Mouse (Mus musculus): Measurements from ENCODE around the gene Dpy19l2. TPM values are rescaled to one million over a fixed set of nuclear protein-coding genes. Genes with fewer than 3 reads are reported as not detected.

The Dpy19l2 gene
- polyA plus RNA-seq, 1 experiment from 2014 or later, result 0.54 TPM

DNA sequence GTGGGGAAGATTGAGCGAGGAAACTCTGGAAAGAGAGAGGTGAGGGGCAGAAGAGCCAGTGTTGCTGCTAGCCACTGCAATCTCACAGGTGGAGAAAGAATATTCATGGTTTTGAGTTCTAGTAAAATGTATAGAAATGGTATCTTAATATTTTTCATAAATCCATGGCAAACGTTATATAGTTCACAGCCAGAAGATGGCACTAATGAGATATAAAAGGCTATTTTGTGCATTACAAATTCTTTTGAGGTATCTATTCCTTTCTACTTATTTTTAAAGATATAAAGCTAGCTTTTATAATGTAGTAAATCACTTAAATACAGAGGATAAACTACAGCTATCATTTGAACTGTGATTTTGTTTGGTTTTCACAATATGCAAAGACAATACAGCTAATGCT is 157.9 kb downstream of the Dpy19l2 start:
- no peak for TF ChIP-seq CTCF (IDR thresholded peaks at IDR 0.05)
- no peak for TF ChIP-seq EP300 (IDR thresholded peaks at IDR 0.05)
- no peak for DNase-seq (ENCODE audit: low spot score)
- no peaks in the 10 kb centered on the region for H3K9me3 ChIP-seq (ENCODE audit: low read length)
- H3K36me3 ChIP-seq (ENCODE audit: insufficient read depth, low read length), result no peaks in the 10 kb centered on the region
- no peak overlapping the region for H3K9ac ChIP-seq (replicated peaks; ENCODE audit: low read depth)
- H3K4me3 ChIP-seq (ENCODE audit: low read depth, low read length), result no peak overlapping the region
- no peaks in the 10 kb centered on the region for H3K27me3 ChIP-seq (replicated peaks; ENCODE audit: insufficient read depth, low read length)
- no peak overlapping the region for H3K4me2 ChIP-seq (replicated peaks; ENCODE audit: low read depth, low read length)
- ATAC-seq, result no peak
- H3K27ac ChIP-seq (ENCODE audit: low read length), result no peak overlapping the region
- 29% methylated on average over 2 of the region's 2 CpGs for WGBS
- no peaks in the 10 kb centered on the region for H3K4me1 ChIP-seq (ENCODE audit: insufficient read depth, low read depth, low read length)

DNA sequence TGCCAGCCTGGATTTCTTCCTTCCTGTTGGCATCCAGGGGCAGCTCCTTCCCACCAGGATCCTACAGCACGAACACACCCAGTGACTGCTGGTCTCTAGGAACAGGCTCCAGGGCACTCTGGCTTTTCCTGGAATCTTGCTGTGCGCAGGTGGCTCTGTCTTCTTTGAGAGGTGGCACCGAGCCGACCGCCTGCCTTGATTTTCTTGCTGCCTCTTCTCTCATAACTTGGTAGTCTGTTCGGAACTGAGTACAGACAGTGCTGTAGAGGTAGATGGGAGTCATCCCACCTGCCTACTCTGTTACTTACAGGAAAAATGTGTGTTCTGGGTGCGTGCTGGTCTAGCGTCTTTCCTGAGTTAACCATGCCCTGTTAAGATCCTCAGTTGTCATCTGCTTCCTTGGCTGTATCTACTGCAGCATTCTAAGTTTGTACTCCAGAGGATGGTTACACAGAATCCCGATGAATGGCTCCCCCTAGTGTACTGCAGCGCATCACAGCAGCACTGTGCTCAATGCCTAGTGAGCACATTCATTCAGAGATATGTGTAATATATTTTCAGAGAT is 179.4 kb downstream of the Dpy19l2 start:
- ATAC-seq, result peak; percentile 47
- H3K4me2 ChIP-seq (replicated peaks; ENCODE audit: low read depth, low read length), result no peak overlapping the region

DNA sequence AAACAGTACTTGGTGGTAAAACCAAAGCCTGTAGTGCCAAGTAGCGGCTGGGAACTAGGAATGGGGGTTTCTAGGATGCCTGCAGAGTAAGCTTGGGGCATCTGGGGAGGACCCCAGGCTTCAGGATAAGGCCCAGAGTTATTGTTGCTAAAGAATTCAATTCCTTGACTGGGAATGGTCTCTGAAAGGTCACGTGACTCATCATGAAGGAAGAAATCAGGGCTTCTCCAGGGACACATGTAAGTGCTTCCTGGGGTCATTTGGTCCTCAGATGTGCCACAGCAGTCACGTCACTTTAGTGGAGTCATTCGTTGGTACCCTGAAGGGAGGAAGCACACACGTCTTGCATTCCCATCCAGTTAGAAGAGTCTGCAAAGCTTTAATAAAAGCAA is 182.0 kb downstream of the Dpy19l2 start:
- Histone ChIP-seq H3K4me2 (replicated peaks; ENCODE audit: low read depth, low read length) (no peak overlapping the region), H3K27me3 (replicated peaks; ENCODE audit: insufficient read depth, low read length) (no peaks in the 10 kb centered on the region), H3K4me1 (ENCODE audit: insufficient read depth, low read depth, low read length) (no peaks in the 10 kb centered on the region), H3K9me3 (ENCODE audit: low read length) (no peaks in the 10 kb centered on the region), H3K27ac (ENCODE audit: low read length) (no peak overlapping the region), H3K4me3 (ENCODE audit: low read depth, low read length) (no peak overlapping the region), H3K9ac (replicated peaks; ENCODE audit: low read depth) (no peak overlapping the region), H3K36me3 (ENCODE audit: insufficient read depth, low read length) (no peaks in the 10 kb centered on the region)
- ATAC-seq, result no peak
- no peak for TF ChIP-seq CTCF (IDR thresholded peaks at IDR 0.05)
- no peak for TF ChIP-seq EP300 (IDR thresholded peaks at IDR 0.05)
- DNase-seq (ENCODE audit: low spot score), result no peak
- WGBS, result 71% methylated on average over 5 of the region's 5 CpGs

More for the DNA sequence above, 179.4 kb downstream of the Dpy19l2 start:
- DNase-seq (ENCODE audit: low spot score), result peak; percentile 81
- Histone ChIP-seq H3K27ac (ENCODE audit: low read length) (no peak overlapping the region), H3K4me1 (ENCODE audit: insufficient read depth, low read depth, low read length) (no peaks in the 10 kb centered on the region), H3K9me3 (ENCODE audit: low read length) (no peaks in the 10 kb centered on the region), H3K4me3 (ENCODE audit: low read depth, low read length) (no peak overlapping the region), H3K27me3 (replicated peaks; ENCODE audit: insufficient read depth, low read length) (no peaks in the 10 kb centered on the region), H3K9ac (replicated peaks; ENCODE audit: low read depth) (no peak overlapping the region), H3K36me3 (ENCODE audit: insufficient read depth, low read length) (no peaks in the 10 kb centered on the region)
- 55% methylated on average over 10 of the region's 10 CpGs for WGBS
- TF ChIP-seq CTCF (IDR thresholded peaks at IDR 0.05), result peak; percentile 93
- no peak for TF ChIP-seq EP300 (IDR thresholded peaks at IDR 0.05)

DNA sequence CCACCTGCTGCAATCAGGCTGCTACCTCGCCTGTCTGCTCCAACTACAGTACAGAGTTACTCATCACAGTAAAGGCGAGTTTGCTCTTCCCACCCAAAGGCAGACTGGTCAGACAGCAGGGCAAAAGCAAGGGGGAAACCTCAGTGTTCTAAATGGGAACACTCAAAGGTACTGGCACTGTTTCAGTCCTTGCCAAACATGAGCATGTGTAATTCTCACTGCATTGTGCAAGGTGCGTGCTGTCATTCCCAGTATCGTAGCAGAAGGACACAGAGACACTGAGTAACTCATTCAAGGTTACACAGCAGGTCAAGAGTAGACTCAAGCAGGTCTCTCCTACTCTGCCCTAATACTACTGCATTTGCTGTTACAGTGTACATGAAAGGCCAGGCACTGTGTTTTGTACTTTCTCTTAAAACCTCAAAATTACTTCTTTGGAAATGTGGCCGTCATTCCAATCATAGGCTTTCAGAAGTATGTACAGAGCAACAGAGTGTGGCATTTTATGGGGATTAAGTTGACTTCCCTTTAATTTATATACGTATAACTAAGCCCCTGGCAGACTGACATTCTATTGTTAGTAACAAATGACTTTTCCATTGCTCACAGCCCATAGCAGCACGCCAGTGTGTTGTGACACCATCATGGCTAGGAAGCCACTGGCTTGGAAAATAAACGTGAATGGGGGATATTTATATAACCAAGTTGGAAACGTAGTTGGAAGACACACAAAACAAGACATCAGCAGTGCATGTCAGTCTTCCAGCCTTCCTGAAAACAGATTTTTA is 182.6 kb downstream of the Dpy19l2 start:
- no peak for ATAC-seq

DNA sequence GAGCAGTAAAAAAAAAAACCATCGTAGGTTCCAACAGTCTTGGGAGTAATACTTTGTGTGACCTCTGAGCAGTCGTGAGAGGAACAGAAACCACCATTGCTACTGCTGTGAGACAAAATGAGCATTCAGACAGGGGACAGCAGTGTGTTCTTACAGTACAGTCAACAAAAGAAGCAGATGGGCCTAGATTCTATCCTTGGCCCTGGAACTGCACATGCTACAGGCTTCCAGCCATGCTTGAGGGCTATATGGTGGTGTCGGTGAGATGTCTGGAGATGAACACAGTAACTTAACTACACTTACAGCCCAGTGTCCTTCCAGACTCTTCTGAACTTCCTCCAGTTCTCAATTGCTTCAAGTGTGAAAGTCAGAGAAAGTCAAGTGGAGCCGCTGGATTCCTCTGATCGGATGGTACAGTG is 184.0 kb downstream of the Dpy19l2 start:
- DNase-seq (ENCODE audit: low spot score) (peak; percentile 16), ATAC-seq (no peak)
- Histone ChIP-seq H3K4me3 (ENCODE audit: low read depth, low read length) (no peak overlapping the region), H3K36me3 (ENCODE audit: insufficient read depth, low read length) (no peaks in the 10 kb centered on the region), H3K4me1 (ENCODE audit: insufficient read depth, low read depth, low read length) (no peaks in the 10 kb centered on the region), H3K9ac (replicated peaks; ENCODE audit: low read depth) (no peak overlapping the region), H3K27ac (ENCODE audit: low read length) (no peak overlapping the region), H3K4me2 (replicated peaks; ENCODE audit: low read depth, low read length) (no peak overlapping the region), H3K27me3 (replicated peaks; ENCODE audit: insufficient read depth, low read length) (no peaks in the 10 kb centered on the region), H3K9me3 (ENCODE audit: low read length) (no peaks in the 10 kb centered on the region)
- 80% methylated on average over 5 of the region's 5 CpGs for WGBS
- no peak for TF ChIP-seq EP300 (IDR thresholded peaks at IDR 0.05)
- no peak for TF ChIP-seq CTCF (IDR thresholded peaks at IDR 0.05)

More for the DNA sequence above, 182.6 kb downstream of the Dpy19l2 start:
- Histone ChIP-seq H3K36me3 (ENCODE audit: insufficient read depth, low read length) (no peaks in the 10 kb centered on the region), H3K27ac (ENCODE audit: low read length) (no peak overlapping the region), H3K9ac (replicated peaks; ENCODE audit: low read depth) (no peak overlapping the region), H3K4me3 (ENCODE audit: low read depth, low read length) (no peak overlapping the region), H3K9me3 (ENCODE audit: low read length) (no peaks in the 10 kb centered on the region), H3K4me1 (ENCODE audit: insufficient read depth, low read depth, low read length) (no peaks in the 10 kb centered on the region), H3K4me2 (replicated peaks; ENCODE audit: low read depth, low read length) (no peak overlapping the region), H3K27me3 (replicated peaks; ENCODE audit: insufficient read depth, low read length) (no peaks in the 10 kb centered on the region)
- no peak for DNase-seq (ENCODE audit: low spot score)
- 64% methylated on average over 9 of the region's 9 CpGs for whole genome bisulfite sequencing
- no peak for TF ChIP-seq CTCF (IDR thresholded peaks at IDR 0.05)
- TF ChIP-seq EP300 (IDR thresholded peaks at IDR 0.05), result no peak

DNA sequence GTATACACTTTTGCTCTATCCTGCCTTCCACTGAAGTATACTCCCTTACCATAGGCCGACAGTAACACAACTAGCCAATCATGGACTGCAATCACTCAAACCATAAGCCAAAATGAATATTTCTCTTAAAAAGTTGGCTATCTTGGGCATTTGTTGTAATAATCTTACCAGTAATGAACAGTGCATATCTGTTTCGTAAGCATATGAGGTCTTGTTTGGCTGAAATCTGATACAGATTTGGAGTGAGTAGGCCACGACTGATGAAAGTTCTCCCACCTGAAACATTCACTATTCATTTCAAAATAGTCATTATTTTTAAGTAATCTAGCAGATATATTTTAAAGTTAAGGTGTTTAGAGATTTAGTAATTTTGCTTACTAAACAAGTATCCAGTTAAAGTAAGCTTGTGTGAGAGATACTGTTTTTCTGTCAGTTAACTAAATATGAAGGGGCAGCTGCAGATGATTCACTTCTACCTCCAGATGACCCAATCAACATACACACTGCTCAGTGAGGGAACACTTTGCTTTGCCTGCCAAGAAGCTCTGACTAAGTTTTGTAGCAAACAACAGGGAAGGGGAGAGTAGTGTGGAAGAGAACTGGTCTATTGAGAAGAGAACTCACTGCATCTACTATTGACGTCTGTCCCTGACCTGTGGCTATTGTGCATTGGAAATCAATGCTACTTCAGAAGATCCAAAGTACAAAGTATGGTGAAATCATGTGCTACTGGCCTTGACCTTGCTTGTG is 184.5 kb downstream of the Dpy19l2 start:
- no peak overlapping the region for H3K27ac ChIP-seq (ENCODE audit: low read length)
- WGBS, result 80% methylated on average over 4 of the region's 4 CpGs
- no peak overlapping the region for H3K4me3 ChIP-seq (ENCODE audit: low read depth, low read length)
- H3K4me2 ChIP-seq (replicated peaks; ENCODE audit: low read depth, low read length), result no peak overlapping the region
- H3K36me3 ChIP-seq (ENCODE audit: insufficient read depth, low read length), result no peaks in the 10 kb centered on the region
- H3K9me3 ChIP-seq (ENCODE audit: low read length), result no peaks in the 10 kb centered on the region
- no peak for ATAC-seq
- H3K27me3 ChIP-seq (replicated peaks; ENCODE audit: insufficient read depth, low read length), result no peaks in the 10 kb centered on the region
- no peaks in the 10 kb centered on the region for H3K4me1 ChIP-seq (ENCODE audit: insufficient read depth, low read depth, low read length)
- TF ChIP-seq EP300 (IDR thresholded peaks at IDR 0.05) (no peak), CTCF (IDR thresholded peaks at IDR 0.05) (no peak)
- no peak for DNase-seq (ENCODE audit: low spot score)
- no peak overlapping the region for H3K9ac ChIP-seq (replicated peaks; ENCODE audit: low read depth)

All from lung, postnatal 0 days (tissue).